Mouse (Mus musculus) megakaryocyte-erythroid progenitor cell, adult 5-6 weeks (primary cell): ENCODE data around the gene Nrarp. TPM values are rescaled to one million over a fixed set of nuclear protein-coding genes. Genes with fewer than 3 reads are reported as not detected.
A peak's percentile ranks its signal among the peaks of the same experiment; 100 is the strongest.

Experiments
- ATAC-seq: replicated peaks from 2 replicates; pipeline ENCODE4 v1.8.0; 2016; ENCODE audit warnings: mild to moderate bottlenecking, inconsistent platforms; ENCODE audit not compliant: severe bottlenecking, poor library complexity, low FRiP score, low TSS enrichment
- total RNA-seq, 2 experiments: library from RNA; stranded (forward) in 1 of 2; stranded (reverse) in 1 of 2; fragments of 200-1000, 215-1000 nt in 1 of 2; fragments of >200 nt in 1 of 2; fragmentation: Nextera tagmentation in 1 of 2; gene quantifications; 2 replicates each; pipeline ENCODE4 v1.2.3; 2014 to 2017

Nrarp gene
- total RNA-seq, 2 experiments from 2014 or later = 2.4 to 4.6 TPM

GRCm38 (mm10) chr2:25194006-25194405, 13.4 kb downstream of the Nrarp start:
- no peak for ATAC-seq

- no peak; the same call in none of the 2 replicates for ATAC-seq
Measured at GRCm38 (mm10) chr2:25194486-25195171, 14.1 kb downstream of the Nrarp start.

- ATAC-seq = peak; percentile 51
Measured at GRCm38 (mm10) chr2:25195211-25196156, 14.9 kb downstream of the Nrarp start.

- peak; percentile 75 for ATAC-seq
Measured at GRCm38 (mm10) chr2:25196172-25196954, 15.8 kb downstream of the Nrarp start, which contains the start of gene Tor4a. Gene Tor4a (minus strand): TSS chr2:25196886.

GRCm38 (mm10) chr2:25197191-25197590, 16.6 kb downstream of the Nrarp start:
- ATAC-seq = no peak

- no peak for ATAC-seq
Measured at GRCm38 (mm10) chr2:25197946-25198345, 17.4 kb downstream of the Nrarp start.

GRCm38 (mm10) chr2:25200631-25201030, 20.1 kb downstream of the Nrarp start:
- no peak for ATAC-seq

GRCm38 (mm10) chr2:25203631-25204214, 23.2 kb downstream of the Nrarp start:
- ATAC-seq = peak; percentile 86

- no peak for ATAC-seq
Measured at GRCm38 (mm10) chr2:25207593-25207992, 27.0 kb downstream of the Nrarp start.

- ATAC-seq = no peak
Measured at GRCm38 (mm10) chr2:25210686-25211085, 30.1 kb downstream of the Nrarp start.

GRCm38 (mm10) chr2:25211121-25211670, 30.6 kb downstream of the Nrarp start, which contains the start of gene Nelfb:
Gene Nelfb (minus strand): TSS chr2:25211489.
- peak; percentile 96 for ATAC-seq

- no peak for ATAC-seq
Measured at GRCm38 (mm10) chr2:25213266-25213865, 32.8 kb downstream of the Nrarp start.

- ATAC-seq = no peak
Measured at GRCm38 (mm10) chr2:25214444-25214843, 33.9 kb downstream of the Nrarp start, which contains the start of gene Stpg3. Gene Stpg3 (minus strand): TSS chr2:25214637.

GRCm38 (mm10) chr2:25217666-25218065, 37.1 kb downstream of the Nrarp start:
- no peak for ATAC-seq

- no peak for ATAC-seq
Measured at GRCm38 (mm10) chr2:25218445-25218844, 37.9 kb downstream of the Nrarp start, which contains the start of gene Fam166a. Gene Fam166a (plus strand): TSS chr2:25218745.

- no peak for ATAC-seq
Measured at GRCm38 (mm10) chr2:25221331-25221772, 40.8 kb downstream of the Nrarp start.

GRCm38 (mm10) chr2:25223681-25224491, 43.3 kb downstream of the Nrarp start:
- ATAC-seq = peak; percentile 60

GRCm38 (mm10) chr2:25224492-25224765, 43.9 kb downstream of the Nrarp start, which contains the start of gene Tubb4b:
Gene Tubb4b (minus strand): TSS chr2:25224702.
- no peak for ATAC-seq
